Mouse (Mus musculus) MEL-GATA-1-ER (cell line): ENCODE measurements around the gene Endov.

Experiments
- DNase-seq: peaks from one replicate; pipeline ENCODE4 v3.0.0-alpha.2; 2012; ENCODE audit warnings: low read depth; ENCODE audit errors: extremely low read depth

Endov gene

DNA sequence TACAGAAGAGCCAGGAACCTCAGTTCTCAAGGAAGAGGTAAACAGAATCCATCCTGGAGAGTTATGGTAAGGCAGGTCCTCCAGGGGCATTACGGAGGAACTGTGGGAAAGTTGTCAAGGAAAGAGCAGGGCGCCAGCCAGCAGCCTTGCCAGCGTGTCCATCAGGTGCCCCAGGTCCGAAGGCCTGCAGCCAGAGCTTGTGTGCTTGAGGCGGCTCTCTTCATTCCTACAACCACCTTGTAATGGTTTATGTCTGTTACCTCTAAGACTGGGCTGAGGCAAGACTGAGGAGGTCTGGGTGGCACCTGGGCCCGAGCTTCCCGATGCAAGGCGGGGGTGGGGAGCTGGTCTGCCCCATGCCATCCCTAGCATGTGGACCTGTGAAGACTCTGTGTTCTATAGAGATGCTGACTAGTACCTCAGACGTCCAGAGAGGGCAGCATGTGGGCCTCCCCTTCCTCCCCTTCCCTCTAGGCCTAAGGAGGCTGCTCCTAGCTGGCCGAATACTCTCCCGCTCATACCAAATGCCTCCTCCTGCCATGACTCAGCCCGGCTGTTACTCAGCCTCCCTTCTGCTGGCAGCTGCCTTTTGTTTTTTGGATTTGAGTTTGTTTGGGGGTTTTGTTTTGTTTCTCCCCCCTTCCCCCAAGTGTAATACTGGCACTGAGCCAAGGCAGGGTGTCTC, 25.7 kb downstream of the Endov start:
- no peak for DNase-seq

DNA sequence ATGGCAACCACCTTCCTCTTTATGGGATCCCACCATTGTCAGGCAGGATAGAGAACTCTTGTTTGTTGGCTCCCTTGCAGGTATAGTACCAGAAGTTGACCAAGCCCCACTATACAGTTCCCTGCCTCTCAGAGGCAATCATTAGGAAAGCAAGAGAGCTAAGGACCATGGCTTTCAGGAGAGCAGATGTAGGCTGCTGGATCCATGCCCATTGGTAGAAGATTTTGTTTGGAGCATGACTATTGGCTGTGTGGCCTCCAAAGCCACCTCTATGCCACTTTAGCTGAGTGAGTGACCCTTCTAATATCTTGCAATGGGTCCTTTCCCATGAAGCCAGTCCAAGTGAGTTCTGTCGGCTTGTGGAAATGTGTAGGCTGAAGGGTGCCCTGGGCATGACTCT, 28.2 kb downstream of the Endov start:
- no peak for DNase-seq

DNA sequence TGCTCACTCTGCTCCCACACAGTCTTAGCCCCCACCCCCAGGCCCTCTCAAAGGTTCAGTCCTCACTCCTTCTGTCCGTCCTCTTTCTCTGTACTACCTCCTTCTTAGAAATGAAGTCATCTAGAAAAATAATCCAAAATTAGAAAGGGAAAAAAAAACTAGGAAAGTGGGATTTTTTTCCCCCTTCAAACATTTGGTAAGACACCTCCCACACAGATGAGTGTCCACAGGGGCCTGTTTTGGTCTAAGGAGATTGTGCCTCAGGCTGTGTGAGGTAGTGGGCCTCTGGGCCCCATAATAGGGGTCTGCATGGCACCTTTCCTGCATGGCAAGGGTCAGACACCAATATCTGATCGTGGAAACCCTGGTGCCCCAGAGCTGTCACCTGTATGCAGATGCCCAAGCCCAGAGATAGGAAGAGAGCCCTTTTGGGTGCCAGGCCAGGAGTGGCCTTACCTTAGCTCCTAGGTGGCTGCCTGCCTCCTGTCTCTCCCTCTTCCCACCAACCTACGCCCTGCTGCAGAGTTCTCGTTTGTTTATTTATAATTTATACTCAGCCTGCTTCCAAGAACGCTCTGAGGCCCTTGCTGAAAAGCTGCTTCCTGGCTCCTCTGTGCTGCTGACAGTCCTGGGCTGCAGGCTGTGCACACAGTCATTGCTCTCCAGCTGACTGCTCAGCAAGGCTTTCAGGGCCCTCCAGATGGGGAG, 29.0 kb downstream of the Endov start:
- no peak for DNase-seq

GRCm38 (mm10) chr11:119520713-119521063, 29.5 kb downstream of the Endov start:
- DNase-seq: no peak

DNA sequence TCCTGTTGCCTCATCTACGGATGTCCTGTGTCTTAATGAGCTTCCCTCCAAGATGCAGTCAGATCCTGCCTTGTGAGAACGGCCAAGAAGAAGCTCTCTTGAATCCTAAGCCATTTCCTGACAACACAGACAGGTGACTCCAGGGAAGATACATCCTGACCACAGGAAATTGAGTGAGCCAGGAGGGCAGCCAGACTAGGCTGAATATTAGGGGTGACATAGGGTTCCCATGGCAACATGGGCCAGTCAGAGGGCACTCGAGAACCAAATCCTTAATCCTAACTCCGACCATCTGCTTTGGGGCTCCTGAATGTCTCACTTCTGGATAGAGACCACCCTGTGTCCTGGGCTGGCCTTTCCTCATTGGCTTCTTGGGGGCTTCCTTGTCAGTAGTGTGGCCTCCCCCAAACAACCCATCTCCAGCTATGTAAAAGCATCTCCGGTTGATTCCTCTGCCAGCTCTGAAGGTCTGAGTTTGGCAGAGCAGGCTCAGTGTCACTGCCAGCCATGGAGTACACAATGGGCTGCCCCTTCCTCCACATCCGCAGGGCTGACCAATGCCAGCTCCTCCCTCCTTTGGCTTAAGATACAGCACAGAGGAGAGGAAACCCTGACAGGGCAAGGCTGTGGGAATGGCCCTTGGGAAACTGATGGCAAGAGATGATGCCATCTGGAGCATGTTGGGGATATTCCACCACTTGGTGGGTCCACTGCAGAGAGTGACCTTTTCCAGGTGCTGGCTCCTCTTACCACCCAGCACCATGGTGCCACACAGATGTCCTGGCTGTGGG, 31.0 kb downstream of the Endov start:
- no peak for DNase-seq

DNA sequence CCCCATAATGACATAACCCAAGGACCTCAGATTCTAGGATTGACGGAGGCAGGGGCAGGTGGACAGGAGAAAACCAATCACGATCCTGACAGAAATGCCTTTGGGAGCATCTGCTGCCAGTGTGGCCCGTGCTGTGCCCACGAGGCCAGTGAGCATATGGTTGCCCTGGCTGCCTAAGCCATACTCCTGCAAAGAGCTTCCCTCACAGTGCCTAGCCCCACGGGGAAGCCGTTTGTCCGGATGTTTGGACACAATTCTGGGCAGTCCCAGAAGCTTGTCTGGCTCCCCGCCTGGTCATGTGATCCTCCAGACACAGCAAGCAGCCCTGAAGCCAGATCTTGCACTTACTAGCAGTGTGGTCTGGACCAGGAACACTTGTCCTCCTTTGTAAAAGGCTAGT, 31.6 kb downstream of the Endov start:
- no peak for DNase-seq

- no peak for DNase-seq
Observed at GRCm38 (mm10) chr11:119523392-119523791, 32.2 kb downstream of the Endov start.

GRCm38 (mm10) chr11:119524545-119524949, 33.4 kb downstream of the Endov start:
- DNase-seq: peak; percentile 90

- DNase-seq: no peak
Observed at GRCm38 (mm10) chr11:119526068-119526966, 35.2 kb downstream of the Endov start.

- DNase-seq: no peak
Observed at GRCm38 (mm10) chr11:119528930-119529329, 37.8 kb downstream of the Endov start.

DNA sequence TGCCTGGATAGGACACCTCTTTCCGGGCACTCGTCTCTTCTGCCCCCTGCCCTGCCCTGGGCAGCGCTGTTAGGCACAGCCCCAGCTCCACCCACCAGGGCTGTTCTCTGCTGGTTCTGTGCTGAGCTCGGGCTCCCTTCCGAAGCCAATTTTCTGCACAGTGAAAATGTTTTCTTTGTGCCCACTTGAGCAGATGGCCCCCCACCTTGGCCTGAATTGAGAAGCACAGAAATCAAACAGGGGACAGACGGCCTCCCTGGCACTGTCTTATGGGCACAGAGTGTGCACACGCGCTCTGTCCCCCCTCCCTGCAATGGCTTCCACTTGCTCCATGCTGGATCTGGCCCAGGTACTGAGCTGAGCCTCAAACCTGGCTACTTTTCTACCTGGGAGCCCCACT, 41.3 kb downstream of the Endov start:
- DNase-seq: no peak

- DNase-seq: no peak
Observed at GRCm38 (mm10) chr11:119533745-119534144, 42.6 kb downstream of the Endov start.

DNA sequence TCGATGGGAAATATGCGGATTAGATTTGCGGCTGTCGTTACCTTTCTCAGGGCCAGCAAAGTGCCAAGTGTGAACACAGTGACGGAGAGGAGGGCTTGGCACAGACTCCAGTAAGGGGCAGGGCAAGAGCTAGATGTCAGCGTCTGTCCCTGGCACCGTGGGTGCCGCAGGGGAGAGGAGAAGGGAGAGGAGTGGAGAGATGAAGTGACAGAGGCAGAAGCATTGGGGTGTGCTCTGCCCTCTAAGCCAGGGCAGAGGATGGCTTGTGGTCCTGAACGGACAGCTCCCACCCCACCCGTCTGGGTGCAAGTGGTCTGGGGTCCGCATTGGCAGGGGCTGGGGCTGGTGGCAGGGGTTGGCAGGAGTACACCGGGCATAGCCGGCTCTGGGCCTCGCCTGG, 48.8 kb downstream of the Endov start:
- no peak for DNase-seq

DNA sequence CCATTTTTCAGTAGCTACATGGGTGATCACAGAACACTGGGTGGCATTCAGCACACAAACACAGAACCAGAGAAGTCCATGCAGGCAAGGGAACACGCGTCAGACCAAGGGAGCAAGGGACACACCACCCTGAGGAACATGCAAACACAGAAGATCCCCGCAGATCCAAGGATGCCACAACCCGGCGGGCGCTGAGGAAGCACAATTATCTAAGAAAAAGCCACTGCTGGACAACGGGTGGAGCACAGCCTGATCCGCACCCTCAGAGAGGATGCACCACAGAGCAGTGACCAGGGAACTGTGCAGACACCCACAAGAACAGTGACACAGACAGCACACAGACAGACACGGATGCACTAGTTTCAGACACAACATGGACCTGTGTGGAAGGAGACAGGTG, 49.4 kb downstream of the Endov start:
- no peak for DNase-seq

GRCm38 (mm10) chr11:119541082-119541481, 49.9 kb downstream of the Endov start:
- no peak for DNase-seq

DNA sequence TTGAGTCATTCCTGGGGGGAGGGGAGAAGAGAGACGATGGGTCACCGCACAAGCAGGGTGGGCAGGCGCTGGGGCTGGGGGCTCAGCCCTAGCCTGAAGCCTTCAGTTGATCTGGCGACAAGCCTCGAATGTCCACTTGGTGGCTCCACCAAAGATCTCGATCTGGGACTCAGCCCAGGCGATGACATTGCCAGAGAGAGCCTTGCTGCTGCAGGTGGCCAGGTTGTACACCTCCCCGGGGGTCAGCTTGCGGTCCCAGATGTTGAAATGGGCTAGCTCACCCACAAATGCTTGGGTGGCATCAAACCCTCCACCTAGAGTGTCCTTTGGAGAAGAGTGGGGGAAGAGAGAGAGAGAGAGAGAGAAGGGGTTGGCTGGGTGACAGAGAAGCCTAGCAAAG, 51.2 kb downstream of the Endov start:
- DNase-seq: no peak

DNA sequence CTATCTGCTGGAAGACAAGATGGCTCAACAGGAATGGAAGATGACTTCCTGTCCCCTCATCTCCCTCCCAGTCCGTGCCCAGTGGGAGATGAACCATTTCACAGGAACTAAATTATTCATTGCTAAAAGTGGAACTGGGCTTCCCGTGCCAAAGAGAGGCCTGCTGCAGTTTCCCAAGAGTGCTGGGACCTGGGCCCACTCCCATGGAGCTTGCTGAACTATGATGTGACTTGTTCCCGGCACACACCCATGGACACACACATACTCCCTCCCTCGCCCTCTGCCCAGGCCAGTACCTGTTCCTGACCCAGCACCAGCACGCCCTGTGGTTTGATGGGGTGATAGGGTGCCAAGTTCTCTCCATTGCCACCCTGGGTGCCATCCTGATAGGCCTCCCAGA, 51.7 kb downstream of the Endov start:
- DNase-seq: no peak

DNA sequence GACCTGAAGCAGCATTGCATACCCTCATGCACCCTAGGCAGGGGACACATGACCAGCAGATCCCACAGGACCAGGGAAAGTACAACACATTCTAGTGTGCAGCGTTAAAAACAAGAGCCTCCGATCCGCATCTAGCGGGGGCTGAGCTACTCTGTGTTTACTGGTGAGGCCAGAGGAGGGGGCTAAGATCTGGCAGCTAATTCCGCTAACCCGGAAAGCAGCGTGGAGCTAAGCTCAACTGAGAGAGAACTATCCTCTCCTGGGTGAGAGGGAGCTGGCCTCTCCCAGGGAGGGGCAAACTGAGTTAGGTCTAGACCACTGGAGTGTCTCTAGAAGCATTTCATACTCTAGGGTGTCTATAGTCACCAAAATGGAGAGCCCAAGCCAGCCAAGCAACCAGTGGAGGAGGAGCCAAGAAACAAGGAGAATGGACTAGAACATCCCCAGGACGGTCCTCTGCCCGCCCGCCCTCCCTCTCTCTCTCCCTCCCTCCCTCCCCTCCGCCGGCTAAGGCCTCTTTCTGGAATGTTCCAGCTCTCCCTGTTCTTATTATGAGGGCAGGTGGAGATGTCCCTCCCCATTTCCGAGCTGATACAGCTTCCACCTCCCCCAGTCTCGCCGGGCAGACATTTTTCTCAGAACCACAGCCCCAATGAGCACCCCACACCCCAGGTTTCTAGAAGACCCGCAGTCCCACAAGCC, 52.8 kb downstream of the Endov start:
- no peak for DNase-seq

GRCm38 (mm10) chr11:119544518-119545105, 53.5 kb downstream of the Endov start:
- DNase-seq: no peak

- no peak for DNase-seq
Observed at GRCm38 (mm10) chr11:119545281-119545680, 54.1 kb downstream of the Endov start.
